Mouse (Mus musculus) megakaryocyte, embryonic 14.5 days (primary cell): Measurements from ENCODE around the gene Ccdc155. TPM values are rescaled to one million over a fixed set of nuclear protein-coding genes. Genes with fewer than 3 reads are reported as not detected.

Experiments
- H3K27me3 ChIP-seq: replicated peaks from 2 replicates; pipeline ENCODE3; 2012; ENCODE audit warnings: inconsistent platforms
- H3K36me3 ChIP-seq: replicated peaks from 2 replicates; pipeline ENCODE3; 2012; ENCODE audit warnings: low read length, inconsistent platforms, mixed read lengths
- H3K4me1 ChIP-seq: 2 replicates; pipeline ENCODE4 v1.6.1; 2012; ENCODE audit warnings: inconsistent platforms
- H3K4me3 ChIP-seq: replicated peaks from 2 replicates; pipeline ENCODE3; 2012; ENCODE audit warnings: moderate library complexity, mild to moderate bottlenecking, inconsistent platforms
- H3K9me3 ChIP-seq: 2 replicates; pipeline ENCODE4 v1.6.1; 2012; ENCODE audit warnings: inconsistent platforms
- FLI1 ChIP-seq: IDR thresholded peaks from 2 replicates; pipeline ENCODE4 v1.6.1; 2012; ENCODE audit warnings: low read length, inconsistent platforms, mixed read lengths
- GATA1 ChIP-seq: IDR thresholded peaks from 3 replicates; pipeline ENCODE4 v1.6.1; 2012; ENCODE audit warnings: mixed read lengths, low read length, inconsistent platforms, borderline replicate concordance
- polyA plus RNA-seq: library from polyadenylated mRNA; stranded (reverse); fragments of >175 nt; gene quantifications from 2 replicates; pipeline ENCODE4 v1.2.3, GENCODE M21; 2012; ENCODE audit warnings: low replicate concordance; ENCODE audit not compliant: insufficient read depth

The Ccdc155 gene
- polyA plus RNA-seq, 1 experiment, result not detected

- TF ChIP-seq GATA1 (no peak), FLI1 (no peak)
- Histone ChIP-seq H3K27me3 (peaks cover 32% of the 10 kb centered on the region), H3K4me1 (peaks cover 74% of the 10 kb centered on the region), H3K4me3 (no peak overlapping the region), H3K36me3 (peaks cover 49% of the 10 kb centered on the region), H3K9me3 (peaks cover 5% of the 10 kb centered on the region; the same call in 1 of the 2 replicates)
Measured at GRCm38 (mm10) chr7:45139904-45140723, 64.6 kb downstream of the Ccdc155 start.

- TF ChIP-seq FLI1 (no peak), GATA1 (no peak)
- H3K4me1 ChIP-seq, result peaks cover 91% of the 10 kb centered on the region
Measured at GRCm38 (mm10) chr7:45138403-45138802, 66.3 kb downstream of the Ccdc155 start.

GRCm38 (mm10) chr7:45137171-45138006, 67.3 kb downstream of the Ccdc155 start:
- peaks cover 17% of the 10 kb centered on the region for H3K27me3 ChIP-seq
- TF ChIP-seq GATA1 (peak; percentile 98), FLI1 (0 out of 2 replicates have a peak, but pooled peaks have one; percentile 33)
- H3K36me3 ChIP-seq, result peaks cover 42% of the 10 kb centered on the region
- H3K4me3 ChIP-seq, result peak overlapping the region; percentile 88
- H3K9me3 ChIP-seq, result peaks cover 8% of the 10 kb centered on the region
- H3K4me1 ChIP-seq, result peaks cover 89% of the 10 kb centered on the region

More at GRCm38 (mm10) chr7:45138403-45138802, 66.3 kb downstream of the Ccdc155 start:
- H3K36me3 ChIP-seq, result peaks cover 43% of the 10 kb centered on the region
- H3K4me3 ChIP-seq, result no peak overlapping the region
- peaks cover 6% of the 10 kb centered on the region for H3K9me3 ChIP-seq
- H3K27me3 ChIP-seq, result peaks cover 26% of the 10 kb centered on the region

GRCm38 (mm10) chr7:45135993-45136567, 68.6 kb downstream of the Ccdc155 start, which contains the start of the genes Gm45713 and Flt3l:
Gene Gm45713, minus strand, starts transcription at chr7:45136231.
Gene Flt3l, minus strand, starts transcription at chr7:45136432.
- TF ChIP-seq GATA1, result no peak
- TF ChIP-seq FLI1, result no peak
- H3K4me3 ChIP-seq, result peak within 1 kb of the TSS; percentile 92
- H3K36me3 ChIP-seq, result peaks cover 43% of the 10 kb centered on the region
- H3K27me3 ChIP-seq, result peaks cover 12% of the 10 kb centered on the region
- H3K4me1 ChIP-seq, result peaks cover 88% of the 10 kb centered on the region
- H3K9me3 ChIP-seq, result peaks cover 8% of the 10 kb centered on the region

GRCm38 (mm10) chr7:45135370-45135769, 69.3 kb downstream of the Ccdc155 start:
- TF ChIP-seq FLI1 (no peak), GATA1 (no peak)
- peaks cover 87% of the 10 kb centered on the region for H3K4me1 ChIP-seq
- H3K36me3 ChIP-seq, result peaks cover 45% of the 10 kb centered on the region
- H3K9me3 ChIP-seq, result peaks cover 8% of the 10 kb centered on the region
- peaks cover 12% of the 10 kb centered on the region for H3K27me3 ChIP-seq
- peak overlapping the region; percentile 92 for H3K4me3 ChIP-seq

- H3K4me3 ChIP-seq, result peak overlapping the region; percentile 92
- peaks cover 87% of the 10 kb centered on the region for H3K4me1 ChIP-seq
- TF ChIP-seq FLI1, result no peak
- TF ChIP-seq GATA1, result no peak
Measured at GRCm38 (mm10) chr7:45134544-45135026, 70.1 kb downstream of the Ccdc155 start.

More at GRCm38 (mm10) chr7:45134544-45135026, 70.1 kb downstream of the Ccdc155 start:
- Histone ChIP-seq H3K9me3 (peaks cover 4% of the 10 kb centered on the region), H3K27me3 (peaks cover 8% of the 10 kb centered on the region), H3K36me3 (peaks cover 42% of the 10 kb centered on the region)

Other genes with a start within 250 kb of the Ccdc155 start
- gene Cpt1c, start 230.0 kb downstream of the Ccdc155 start, polyA plus RNA-seq, result 0.82 TPM in 1 of 2 replicates, not detected in the other
- gene Prmt1, start 218.3 kb downstream of the Ccdc155 start, polyA plus RNA-seq, result 7.0 and 74.9 TPM in 2 replicates
- 44.2 and 87.0 TPM in 2 replicates for gene Irf3, start 207.2 kb downstream of the Ccdc155 start, polyA plus RNA-seq
- gene Bcl2l12, start 206.2 kb downstream of the Ccdc155 start, polyA plus RNA-seq, result 44.7 and 73.7 TPM in 2 replicates
- 219 and 387 TPM in 2 replicates for gene Scaf1, start 188.5 kb downstream of the Ccdc155 start, polyA plus RNA-seq
- 26.5 and 83.1 TPM in 2 replicates for gene Rras, start 186.9 kb downstream of the Ccdc155 start, polyA plus RNA-seq
- 63.6 and 73.6 TPM in 2 replicates for gene Prr12, start 152.0 kb downstream of the Ccdc155 start, polyA plus RNA-seq
- 150 and 186 TPM in 2 replicates for gene Nosip, start 142.5 kb downstream of the Ccdc155 start, polyA plus RNA-seq
- 91.5 and 106 TPM in 2 replicates for gene Prrg2, start 142.2 kb downstream of the Ccdc155 start, polyA plus RNA-seq
- gene Rcn3, start 112.7 kb downstream of the Ccdc155 start, polyA plus RNA-seq, result 1.7 TPM in 1 of 2 replicates, not detected in the other
- gene Fcgrt, start 101.0 kb downstream of the Ccdc155 start, polyA plus RNA-seq, result 28.9 and 70.0 TPM in 2 replicates
- gene Rps11, start 80.5 kb downstream of the Ccdc155 start, polyA plus RNA-seq, result 39.7 and 217 TPM in 2 replicates
- gene Rpl13a, start 76.1 kb downstream of the Ccdc155 start, polyA plus RNA-seq, result 3,981 and 5,869 TPM in 2 replicates
- gene Gm45713, start 68.7 kb downstream of the Ccdc155 start, polyA plus RNA-seq, result 2.1 and 9.4 TPM in 2 replicates
- 78.6 and 81.1 TPM in 2 replicates for gene Flt3l, start 68.5 kb downstream of the Ccdc155 start, polyA plus RNA-seq
- gene Pih1d1, start 50.6 kb downstream of the Ccdc155 start, polyA plus RNA-seq, result 35.3 and 64.9 TPM in 2 replicates
- 56.7 and 76.4 TPM in 2 replicates for gene Aldh16a1, start 50.3 kb downstream of the Ccdc155 start, polyA plus RNA-seq
- gene Slc17a7, start 40.9 kb downstream of the Ccdc155 start, polyA plus RNA-seq, result 0.06 TPM in 1 of 2 replicates, not detected in the other
- gene Gfy, start 25.3 kb downstream of the Ccdc155 start, polyA plus RNA-seq, result not detected in 2 replicates
- not detected in 2 replicates for gene Pth2, start 23.9 kb downstream of the Ccdc155 start, polyA plus RNA-seq
- 0.60 TPM in 1 of 2 replicates, not detected in the other for gene Dkkl1, start 7.3 kb upstream of the Ccdc155 start, polyA plus RNA-seq
- not detected in 2 replicates for gene Tead2, start 10.9 kb upstream of the Ccdc155 start, polyA plus RNA-seq
- 212 and 263 TPM in 2 replicates for gene Cd37, start 34.2 kb upstream of the Ccdc155 start, polyA plus RNA-seq
- not detected in 2 replicates for gene Slc6a16, start 36.2 kb upstream of the Ccdc155 start, polyA plus RNA-seq
- not detected in 2 replicates for gene Slc6a21, start 72.6 kb upstream of the Ccdc155 start, polyA plus RNA-seq
- gene Trpm4, start 128.9 kb upstream of the Ccdc155 start, polyA plus RNA-seq, result 7.6 TPM in 1 of 2 replicates, not detected in the other
- gene Hrc, start 130.4 kb upstream of the Ccdc155 start, polyA plus RNA-seq, result not detected in 2 replicates
- gene Ppfia3, start 162.1 kb upstream of the Ccdc155 start, polyA plus RNA-seq, result 0.79 TPM in 1 of 2 replicates, not detected in the other
- 4.1 TPM in 1 of 2 replicates, not detected in the other for gene Lin7b, start 165.7 kb upstream of the Ccdc155 start, polyA plus RNA-seq
- gene Snrnp70, start 190.8 kb upstream of the Ccdc155 start, polyA plus RNA-seq, result 154 and 515 TPM in 2 replicates
- gene Kcna7, start 200.8 kb upstream of the Ccdc155 start, polyA plus RNA-seq, result not detected in 2 replicates
- gene Ntf5, start 208.8 kb upstream of the Ccdc155 start, polyA plus RNA-seq, result not detected in 2 replicates
- gene Lhb, start 215.9 kb upstream of the Ccdc155 start, polyA plus RNA-seq, result not detected in 2 replicates
- gene Gys1, start 230.0 kb upstream of the Ccdc155 start, polyA plus RNA-seq, result 33.8 and 44.5 TPM in 2 replicates
- gene Ruvbl2, start 233.2 kb upstream of the Ccdc155 start, polyA plus RNA-seq, result 90.5 and 244 TPM in 2 replicates